Mouse (Mus musculus): ENCODE results near the gene Aasdh. TPM values are rescaled to one million over a fixed set of nuclear protein-coding genes. Genes with fewer than 3 reads are reported as not detected.

Aasdh gene
- polyA plus RNA-seq, 1 experiment from 2014 or later = 15.8 TPM

DNA sequence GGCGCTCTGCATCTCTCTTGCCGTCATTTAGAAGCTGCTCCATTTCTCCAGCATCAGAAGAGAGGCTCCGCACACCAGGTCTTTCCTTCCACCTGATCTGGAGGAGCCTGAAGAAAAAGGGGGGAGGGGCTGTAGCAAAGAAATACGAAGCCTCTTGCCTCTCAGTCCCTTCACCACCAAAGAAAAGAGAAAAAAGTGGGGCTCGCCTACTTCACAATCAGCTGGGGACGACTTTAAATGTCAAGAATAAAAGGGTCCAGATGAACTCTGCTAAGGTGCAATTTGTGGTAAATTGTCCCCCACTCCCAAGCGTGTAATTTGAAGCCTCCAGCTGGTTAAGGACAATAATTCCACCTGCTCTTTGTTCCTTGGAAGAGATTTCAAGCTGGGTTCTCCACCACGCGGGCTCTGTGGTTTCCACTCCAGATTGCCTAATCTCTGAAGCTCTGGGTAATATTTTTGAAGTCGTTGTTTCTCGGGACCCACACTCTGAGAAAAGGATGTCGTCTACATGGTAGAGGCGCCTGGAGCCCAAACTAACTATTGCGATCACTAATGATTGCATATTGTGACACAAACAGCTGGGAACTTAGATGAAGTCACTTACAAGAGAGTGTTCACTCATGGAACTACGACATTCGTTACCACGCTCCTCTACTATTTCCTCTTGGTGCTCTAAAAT, 72.6 kb downstream of the Aasdh start:
- 67% methylated on average over 17 of the region's 17 CpGs for WGBS
- H3K36me3 ChIP-seq = no peaks in the 10 kb centered on the region

DNA sequence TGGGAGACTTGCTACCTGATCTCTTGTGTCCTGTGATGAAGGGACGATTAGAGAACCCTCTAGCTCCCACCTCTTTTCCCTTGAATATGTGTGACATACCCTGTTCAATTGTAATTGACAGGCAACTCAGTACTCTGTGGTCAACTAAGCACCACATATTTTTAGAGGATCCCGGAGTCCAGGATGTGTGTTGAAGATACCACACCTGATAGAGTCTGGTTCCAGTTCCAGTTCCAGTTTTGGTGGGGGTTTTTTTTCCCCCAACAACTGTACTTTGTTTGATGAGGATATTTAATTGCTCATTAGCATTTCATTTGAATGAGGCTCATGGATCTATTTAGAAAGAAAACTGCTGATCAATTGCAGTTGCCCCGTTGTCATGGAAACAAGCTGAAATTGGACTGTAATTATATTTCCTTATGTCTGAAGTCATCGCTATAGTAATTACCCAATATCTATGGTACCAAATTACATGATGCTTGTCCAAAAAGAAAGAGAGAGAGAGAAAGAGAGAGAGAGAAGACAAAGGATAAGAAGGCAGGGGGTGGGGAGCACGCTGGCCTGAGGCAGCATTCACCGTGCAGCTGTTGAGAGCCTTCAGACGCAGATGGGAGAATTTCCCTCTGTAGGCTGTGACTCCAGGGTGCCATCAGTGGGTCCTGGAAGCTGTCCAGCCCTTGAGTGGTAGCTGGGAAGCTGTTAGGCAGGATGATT, 76.6 kb downstream of the Aasdh start:
- H3K4me2 ChIP-seq = no peak overlapping the region
- no peaks in the 10 kb centered on the region for H3K4me1 ChIP-seq
- H3K9me3 ChIP-seq = no peaks in the 10 kb centered on the region
- WGBS = 86% methylated on average over 7 of the region's 7 CpGs
- 0 out of 2 replicates have a peak, but pooled peaks cover 2% of the 10 kb centered on the region for H3K36me3 ChIP-seq
- no peak overlapping the region for H3K27ac ChIP-seq
- H3K27me3 ChIP-seq = no peaks in the 10 kb centered on the region
- no peak for ATAC-seq (ENCODE audit: insufficient number of reproducible peaks, low FRiP score, low TSS enrichment, low read depth)
- H3K9ac ChIP-seq = no peak overlapping the region
- H3K4me3 ChIP-seq = no peak overlapping the region

More for the DNA sequence above, 72.6 kb downstream of the Aasdh start:
- no peaks in the 10 kb centered on the region for H3K9me3 ChIP-seq
- no peaks in the 10 kb centered on the region for H3K4me1 ChIP-seq
- H3K4me3 ChIP-seq = no peak overlapping the region
- H3K4me2 ChIP-seq = no peak overlapping the region
- no peaks in the 10 kb centered on the region for H3K27me3 ChIP-seq
- no peak for ATAC-seq (ENCODE audit: insufficient number of reproducible peaks, low FRiP score, low TSS enrichment, low read depth)
- H3K27ac ChIP-seq = no peak overlapping the region
- H3K9ac ChIP-seq = no peak overlapping the region

Other genes starting within 250 kb of the Aasdh start
- 10.2 and 13.4 TPM in 2 replicates for gene C530008M17Rik, start 249.0 kb downstream of the Aasdh start, polyA plus RNA-seq (2015; fragmentation: Nextera tagmentation; extraction: Ambion mirVana)
- 237 and 238 TPM in 2 replicates for gene Paics, start 45.8 kb upstream of the Aasdh start, polyA plus RNA-seq (2015; fragmentation: Nextera tagmentation; extraction: Ambion mirVana)
- gene Ppat, start 46.1 kb upstream of the Aasdh start, polyA plus RNA-seq (2015; fragmentation: Nextera tagmentation; extraction: Ambion mirVana) = 19.3 and 19.4 TPM in 2 replicates
- 103 and 109 TPM in 2 replicates for gene Srp72, start 69.2 kb upstream of the Aasdh start, polyA plus RNA-seq (2015; fragmentation: Nextera tagmentation; extraction: Ambion mirVana)
- gene Arl9, start 98.5 kb upstream of the Aasdh start, polyA plus RNA-seq (2015; fragmentation: Nextera tagmentation; extraction: Ambion mirVana) = 0.55 TPM in 1 of 2 replicates, not detected in the other
- 0.16 and 0.22 TPM in 2 replicates for gene Thegl, start 110.5 kb upstream of the Aasdh start, polyA plus RNA-seq (2015; fragmentation: Nextera tagmentation; extraction: Ambion mirVana)
- gene Hopx, start 209.6 kb upstream of the Aasdh start, polyA plus RNA-seq (2015; fragmentation: Nextera tagmentation; extraction: Ambion mirVana) = 5.5 and 6.0 TPM in 2 replicates

All from limb, embryonic 15.5 days (tissue).